Mouse (Mus musculus) myocyte (in vitro differentiated cells): Measurements from ENCODE around the gene Braf.

Source experiments
- E2F4 ChIP-seq: IDR thresholded peaks from one replicate; pipeline ENCODE4 v1.6.1; 2011; ENCODE audit warnings: mild to moderate bottlenecking, control low read depth, moderate library complexity; ENCODE audit not compliant: insufficient read depth
- POLR2A ChIP-seq: IDR thresholded peaks from one replicate; pipeline ENCODE4 v1.6.1; 2011; ENCODE audit warnings: low read depth, mild to moderate bottlenecking, control low read depth, moderate library complexity; ENCODE audit not compliant: insufficient read length
- SRF ChIP-seq: IDR thresholded peaks from one replicate; pipeline ENCODE4 v1.6.1; 2011; ENCODE audit warnings: low read depth; ENCODE audit not compliant: control insufficient read depth, insufficient read length
- USF1 ChIP-seq: IDR thresholded peaks from one replicate; pipeline ENCODE4 v1.6.1; 2011; ENCODE audit warnings: low read depth, mild to moderate bottlenecking, control low read depth, moderate library complexity

DNA sequence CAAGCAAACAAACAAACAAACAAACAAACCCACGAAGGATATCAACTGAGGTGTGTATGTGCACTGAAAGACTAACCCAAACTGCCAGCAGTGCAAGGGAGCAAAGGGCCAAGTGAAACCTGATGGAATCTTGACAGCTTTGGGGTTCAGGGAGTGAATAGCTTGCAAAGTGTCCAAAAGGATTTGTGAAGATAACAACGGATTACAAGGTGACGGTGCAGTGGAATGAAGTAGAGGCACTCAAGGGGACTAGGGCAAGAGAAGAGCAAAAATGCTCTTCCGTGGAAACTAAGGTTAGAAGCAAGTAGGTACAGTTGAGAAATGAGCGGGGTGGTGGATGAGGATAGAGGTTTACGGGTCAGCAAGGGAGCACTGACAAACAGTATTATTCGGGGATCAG lies 1.2 kb downstream of the Braf start:
- TF ChIP-seq E2F4, result no peak
- no peak for TF ChIP-seq USF1
- TF ChIP-seq SRF, result no peak
- TF ChIP-seq POLR2A, result no peak
